Mouse (Mus musculus) C2C12 (cell line): Measurements from ENCODE around the gene Eno2.

Experiments used
- CTCF ChIP-seq: IDR thresholded peaks from one replicate; pipeline ENCODE4 v1.5.1; 2011; ENCODE audit not compliant: control insufficient read depth, insufficient read depth, insufficient read length
- MAX ChIP-seq: IDR thresholded peaks from one replicate; pipeline ENCODE4 v1.6.1; 2011; ENCODE audit warnings: mild to moderate bottlenecking, control low read depth
- MYOD1 ChIP-seq: IDR thresholded peaks from one replicate; pipeline ENCODE4 v1.6.1; 2011; ENCODE audit warnings: low read depth; ENCODE audit not compliant: control insufficient read depth, insufficient read length
- MYOG ChIP-seq: IDR thresholded peaks from one replicate; pipeline ENCODE4 v1.6.1; 2011; ENCODE audit not compliant: control insufficient read depth, insufficient read length; ENCODE audit errors: extremely low read depth
- USF1 ChIP-seq: IDR thresholded peaks from one replicate; pipeline ENCODE4 v1.6.1; 2011; ENCODE audit warnings: low read depth, mild to moderate bottlenecking, control low read depth, moderate library complexity

DNA sequence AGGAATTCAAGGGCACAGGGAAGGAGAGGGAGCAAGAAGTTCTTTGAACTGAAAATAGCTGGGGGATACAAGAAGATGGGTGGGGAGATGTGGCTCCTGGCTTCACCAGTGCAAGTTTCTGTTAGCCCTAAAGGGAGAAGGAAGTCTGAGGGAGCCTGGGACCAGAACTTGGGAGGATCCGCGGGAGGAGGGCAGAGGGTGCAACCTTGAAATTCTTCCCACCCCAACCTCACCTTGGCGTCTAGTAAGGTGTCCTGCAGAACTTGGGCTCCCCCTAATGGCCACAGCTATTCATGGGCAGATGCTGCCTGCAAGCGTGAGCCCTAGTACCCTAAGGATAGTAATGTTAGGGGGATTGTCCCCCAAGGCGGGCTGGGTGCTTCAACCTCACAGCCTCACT is 10.2 kb downstream of the Eno2 start:
- peak; percentile 87 for TF ChIP-seq CTCF
- no peak for TF ChIP-seq USF1
- TF ChIP-seq MYOG, result no peak
- TF ChIP-seq MAX, result no peak
- no peak for TF ChIP-seq MYOD1
